Mouse (Mus musculus) T-helper 17 cell (primary cell): ENCODE measurements around the gene Tbc1d22a.

Experiments used
- in situ Hi-C, 2 experiments: fragments of 300-600 bp; cut with MboI, MseI; formaldehyde crosslinking; loops; 1 replicate in 1 of 2; 2 replicates in 1 of 2; pipeline ENCODE4 v1.15.1; 2025; ENCODE audit warnings: high pct_unique_total_duplicates in 2 of 2

Tbc1d22a gene

DNA sequence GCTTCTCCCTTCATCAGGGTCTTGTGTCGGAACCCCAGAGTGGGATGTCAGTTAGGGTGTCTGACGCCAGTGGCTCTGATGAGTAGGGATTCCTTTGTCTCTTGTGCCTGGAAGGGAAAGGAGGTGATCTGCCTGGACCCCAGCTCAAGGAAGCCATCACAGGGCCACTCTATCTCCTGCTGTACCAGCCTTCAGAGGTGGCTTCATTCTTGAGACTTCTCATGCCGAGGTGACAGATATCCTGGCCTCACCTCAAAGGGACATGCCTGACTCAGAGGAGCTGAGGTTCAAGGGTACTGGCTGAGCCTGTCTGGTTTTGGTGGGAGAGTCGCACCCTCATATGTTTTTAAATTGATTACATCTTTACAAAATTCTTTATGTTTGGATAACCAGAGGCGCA is 19.7 kb downstream of the Tbc1d22a start:
- in situ Hi-C loops = no loop called here

DNA sequence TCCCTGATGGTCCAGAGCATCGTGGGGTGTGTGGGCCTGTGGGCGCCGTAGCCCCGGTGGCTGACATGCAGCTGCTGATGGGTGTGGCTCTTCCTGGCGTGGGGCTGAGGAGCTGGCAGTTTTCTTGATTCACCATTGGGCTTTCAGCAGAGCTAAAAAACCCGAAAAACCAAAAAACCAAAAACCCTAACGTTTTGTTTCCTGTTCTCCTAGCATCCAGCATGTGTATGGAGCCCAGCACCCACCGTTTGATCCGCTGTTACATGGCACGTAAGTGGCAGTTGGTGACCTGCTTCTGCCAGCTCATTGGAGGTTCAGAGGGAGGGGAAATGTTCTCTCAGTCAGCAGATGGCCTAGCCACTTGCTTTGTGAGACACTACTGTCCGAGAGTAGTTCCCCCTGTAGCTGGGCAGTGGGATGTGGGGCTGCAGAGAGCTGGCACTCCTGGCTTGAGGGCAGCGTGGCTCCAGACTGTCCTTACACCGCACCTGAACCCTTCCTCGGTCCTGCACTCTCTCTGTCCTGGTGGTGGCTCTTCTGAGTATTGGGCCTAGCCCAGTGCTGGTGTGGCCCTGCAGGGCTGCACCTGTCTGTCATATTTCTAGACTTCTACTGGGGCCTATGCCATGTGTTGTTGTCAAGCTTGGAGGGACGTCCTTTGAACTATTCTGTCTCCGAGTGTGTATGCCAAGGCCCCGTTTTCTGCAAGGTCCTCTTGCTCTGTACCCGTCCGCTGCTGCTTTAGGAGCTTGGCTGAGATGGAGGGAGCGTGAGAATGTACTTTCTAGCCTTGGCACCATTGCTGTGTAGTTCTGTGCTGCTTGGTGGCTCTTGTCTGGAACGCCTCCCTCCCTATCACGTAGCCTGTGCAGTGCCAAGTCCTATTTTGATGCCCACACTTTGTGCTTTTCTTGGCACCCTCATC is 20.5 kb downstream of the Tbc1d22a start:
- in situ Hi-C loops = loop anchor here in 1 of 2 experiments (5.0 kb wide), 1 partner anchor 173 kb away; no protein-coding TSS in a partner anchor

GRCm38 (mm10) chr15:86236252-86236651 is 22.0 kb downstream of the Tbc1d22a start:
- in situ Hi-C loops = loop anchor here in 1 of 2 experiments (5.0 kb wide), 1 partner anchor 171 kb away; no protein-coding TSS in a partner anchor

GRCm38 (mm10) chr15:86238076-86238475 is 23.8 kb downstream of the Tbc1d22a start:
- in situ Hi-C loops = loop anchor here in 1 of 2 experiments (5.0 kb wide), 1 partner anchor 169 kb away; no protein-coding TSS in a partner anchor

GRCm38 (mm10) chr15:86239068-86239467 is 24.8 kb downstream of the Tbc1d22a start:
- in situ Hi-C loops = loop anchor here in 1 of 2 experiments (5.0 kb wide), 1 partner anchor 168 kb away; no protein-coding TSS in a partner anchor

DNA sequence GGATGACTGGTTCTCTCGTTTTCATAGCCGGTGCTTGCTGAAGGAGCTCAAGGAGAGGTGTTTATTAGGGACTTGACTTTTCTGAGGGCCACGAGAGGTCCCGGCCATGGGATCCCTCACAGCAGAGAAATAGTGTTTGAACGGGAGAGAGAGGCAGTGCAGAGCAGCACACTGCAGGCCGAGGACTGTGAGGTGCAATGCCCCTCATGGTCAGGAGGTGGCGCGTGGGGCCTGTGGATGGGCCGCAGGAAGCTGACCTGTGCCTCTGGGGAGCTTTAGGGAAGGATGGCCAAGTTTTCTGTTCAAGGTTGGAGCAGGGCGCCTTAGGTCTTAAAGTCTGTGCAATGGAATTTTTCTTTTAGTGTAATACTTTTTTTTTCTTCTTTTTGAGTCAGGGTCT is 25.5 kb downstream of the Tbc1d22a start:
- in situ Hi-C loops = loop anchor here (5.0 kb wide), 2 partner anchors 162 to 168 kb away; no protein-coding TSS in a partner anchor

GRCm38 (mm10) chr15:86243708-86244107 is 29.4 kb downstream of the Tbc1d22a start:
- in situ Hi-C loops = loop anchor here in 1 of 2 experiments (5.0 kb wide), 1 partner anchor 159 kb away; no protein-coding TSS in a partner anchor

DNA sequence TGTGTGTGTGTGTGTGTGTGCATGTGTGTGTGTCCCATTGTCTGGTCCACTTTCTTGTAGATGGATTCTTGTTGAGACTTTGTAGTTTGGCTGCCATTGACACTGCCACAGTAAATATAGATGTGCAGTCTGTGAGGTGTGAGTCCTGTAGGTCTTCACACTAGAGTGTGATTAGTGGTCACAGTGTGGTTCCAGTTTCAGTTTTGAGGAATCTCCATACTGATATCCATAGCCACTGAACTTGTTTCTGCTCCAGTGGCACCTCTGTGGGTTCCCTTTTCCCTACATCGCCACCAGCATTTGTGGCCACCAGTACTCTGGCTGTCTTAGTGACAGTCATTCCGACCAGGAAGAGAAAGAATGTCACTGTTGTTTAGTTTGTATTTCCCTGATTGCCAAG is 30.1 kb downstream of the Tbc1d22a start:
- in situ Hi-C loops = loop anchor here in 1 of 2 experiments (5.0 kb wide), 1 partner anchor 158 kb away; no protein-coding TSS in a partner anchor

DNA sequence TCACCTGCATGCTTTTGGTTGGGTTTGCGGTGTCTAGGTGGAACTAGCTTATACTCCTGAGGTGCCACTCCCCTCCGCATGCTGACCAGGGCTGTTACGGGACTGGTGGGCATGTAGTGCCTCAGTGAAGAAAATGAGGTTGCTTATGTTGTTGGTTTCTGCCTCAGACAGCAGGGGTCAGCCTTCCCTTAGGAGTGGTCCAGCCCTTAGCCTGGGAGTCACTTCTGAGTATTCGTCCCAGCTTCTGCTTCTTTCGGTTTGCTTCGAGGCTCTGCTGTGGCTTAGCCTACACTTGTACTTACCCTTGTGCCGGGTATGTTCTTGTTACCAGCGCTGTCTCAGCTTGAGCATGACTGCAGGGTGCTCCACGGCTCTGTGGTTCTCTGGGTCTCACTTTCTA is 36.0 kb downstream of the Tbc1d22a start:
- in situ Hi-C loops = no loop called here

DNA sequence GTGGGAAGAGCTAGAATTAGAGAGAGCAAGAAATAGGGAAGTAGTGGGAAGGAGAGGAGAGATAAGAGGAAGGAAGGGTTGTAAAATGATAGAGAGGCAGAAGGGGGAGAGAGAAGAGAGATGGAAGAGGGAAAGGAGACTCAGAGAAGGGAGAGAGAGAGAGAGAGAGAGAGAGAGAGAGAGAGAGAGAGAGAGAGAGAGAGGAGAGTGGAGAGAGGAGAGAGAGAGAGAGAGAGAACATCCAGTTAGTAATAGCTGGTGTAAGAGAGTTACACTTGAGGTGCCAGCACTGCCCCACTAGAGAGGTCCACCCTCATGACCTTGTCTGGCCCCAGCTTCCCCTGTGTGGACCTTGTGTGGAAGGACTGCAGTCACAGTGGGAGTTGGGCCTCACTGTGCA is 37.9 kb downstream of the Tbc1d22a start:
- in situ Hi-C loops = no loop called here

GRCm38 (mm10) chr15:86252684-86253083 is 38.4 kb downstream of the Tbc1d22a start:
- in situ Hi-C loops = no loop called here

DNA sequence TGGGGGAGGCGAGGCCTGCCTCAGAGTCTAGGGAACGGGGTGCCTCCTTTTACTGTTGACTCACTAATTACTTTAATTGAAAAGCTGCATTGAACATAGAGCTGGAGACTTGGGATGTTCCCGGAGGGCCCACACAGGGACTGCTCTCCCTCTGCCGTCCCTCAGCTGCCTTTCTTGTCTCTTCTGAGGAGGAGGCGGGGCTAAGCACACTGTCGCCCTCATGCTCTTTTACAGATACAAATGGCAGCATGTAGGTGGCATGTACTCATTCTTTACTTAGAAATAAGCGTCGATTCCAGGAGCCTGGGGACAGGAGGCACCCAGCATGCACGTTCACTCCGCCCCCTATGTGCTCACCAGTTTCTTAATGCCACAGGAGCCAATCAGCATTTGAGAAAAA is 39.2 kb downstream of the Tbc1d22a start:
- in situ Hi-C loops = no loop called here

GRCm38 (mm10) chr15:86256201-86256600 is 41.9 kb downstream of the Tbc1d22a start:
- in situ Hi-C loops = no loop called here

GRCm38 (mm10) chr15:86256728-86257179 is 42.5 kb downstream of the Tbc1d22a start:
- in situ Hi-C loops = no loop called here

GRCm38 (mm10) chr15:86257916-86258685 is 43.8 kb downstream of the Tbc1d22a start:
- in situ Hi-C loops = no loop called here

- in situ Hi-C loops = no loop called here
Observed at GRCm38 (mm10) chr15:86259233-86259632, 45.0 kb downstream of the Tbc1d22a start.

DNA sequence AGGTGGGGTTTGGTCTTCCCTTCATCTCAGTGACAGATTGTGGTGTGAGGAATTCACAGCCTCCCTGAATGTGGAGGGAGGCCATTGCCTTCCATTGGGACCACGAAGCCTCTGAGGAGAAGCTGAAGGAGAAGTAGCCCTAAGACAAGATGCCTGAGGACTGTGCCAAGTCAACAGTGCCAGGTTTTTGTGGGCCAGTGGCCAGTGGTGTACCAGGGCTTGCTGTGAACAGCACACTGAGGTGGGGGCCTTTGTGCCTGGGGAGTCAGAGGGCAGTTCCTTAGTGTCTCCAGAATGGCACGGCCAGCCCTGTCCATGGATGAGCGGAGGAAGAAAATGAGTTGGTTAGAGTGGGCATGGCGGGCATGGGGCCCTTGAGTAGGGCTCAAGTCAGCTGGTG is 45.9 kb downstream of the Tbc1d22a start:
- in situ Hi-C loops = no loop called here

GRCm38 (mm10) chr15:86264389-86264788 is 50.1 kb downstream of the Tbc1d22a start:
- in situ Hi-C loops = no loop called here

DNA sequence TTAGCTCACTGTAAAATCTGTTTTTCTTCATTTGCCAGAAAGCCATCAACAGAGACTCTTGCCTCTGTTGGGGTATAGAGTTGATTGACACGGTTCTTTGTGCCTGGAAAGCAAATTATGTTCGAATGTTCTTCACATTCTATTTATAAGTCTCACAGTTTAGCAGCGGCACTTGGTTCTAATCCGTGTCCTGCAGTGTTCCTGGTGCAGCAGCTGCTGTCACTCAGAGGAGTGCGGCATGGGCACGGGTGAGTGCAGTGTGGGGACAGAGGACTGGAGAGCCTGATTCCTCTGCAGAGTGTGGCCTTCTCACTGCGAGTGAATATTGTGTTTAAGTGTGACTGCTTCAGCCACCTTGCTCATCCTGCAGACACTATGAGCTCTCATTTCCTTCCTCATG is 50.5 kb downstream of the Tbc1d22a start:
- in situ Hi-C loops = no loop called here

GRCm38 (mm10) chr15:86266975-86267374 is 52.7 kb downstream of the Tbc1d22a start:
- in situ Hi-C loops = no loop called here

DNA sequence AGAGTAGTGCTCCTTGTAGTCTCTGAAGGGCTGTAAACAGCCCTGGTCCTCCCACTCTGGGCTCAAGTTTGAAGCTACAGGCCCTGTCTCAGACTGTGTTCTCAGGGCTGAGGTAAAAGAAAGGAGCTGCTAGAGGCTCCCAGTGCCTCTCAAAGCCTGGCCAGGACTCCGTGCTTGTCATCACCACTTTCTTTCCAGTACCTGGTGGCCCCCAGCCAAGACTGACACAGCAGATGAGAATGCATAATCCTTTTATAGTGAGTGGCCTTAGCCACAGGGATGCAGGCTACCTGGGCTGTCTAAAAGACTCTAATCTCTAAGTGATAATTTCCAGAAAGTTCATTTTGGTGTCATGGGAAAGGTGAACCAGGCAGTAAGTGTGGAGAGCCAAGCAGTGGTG is 54.3 kb downstream of the Tbc1d22a start:
- in situ Hi-C loops = no loop called here

- in situ Hi-C loops = no loop called here
Observed at GRCm38 (mm10) chr15:86275754-86276153, 61.5 kb downstream of the Tbc1d22a start.
